Mouse (Mus musculus) thymus, postnatal 36 days (tissue): ENCODE data around the gene Ralgps1.

Experiments
- DNase-seq, 2 experiments: peaks; one replicate each; pipeline ENCODE4 v3.0.0; 2022; ENCODE audit warnings: mixed read lengths in 2 of 2

Gene Ralgps1

GRCm38 (mm10) chr2:33207069-33207468 is 164.2 kb downstream of the Ralgps1 start:
- no peak for DNase-seq

GRCm38 (mm10) chr2:33205939-33206525 is 165.3 kb downstream of the Ralgps1 start:
- no peak for DNase-seq

- DNase-seq, result no peak
These were observed 166.3 kb downstream of the Ralgps1 start for GRCm38 (mm10) chr2:33204980-33205379.

GRCm38 (mm10) chr2:33203284-33203683 is 168.0 kb downstream of the Ralgps1 start:
- no peak for DNase-seq

- no peak for DNase-seq
These were observed 170.8 kb downstream of the Ralgps1 start for GRCm38 (mm10) chr2:33200368-33201068.

- DNase-seq, result no peak
These were observed 181.3 kb downstream of the Ralgps1 start for GRCm38 (mm10) chr2:33189976-33190375.

- DNase-seq, result no peak
These were observed 182.2 kb downstream of the Ralgps1 start for GRCm38 (mm10) chr2:33188925-33189670.

GRCm38 (mm10) chr2:33187874-33188273 is 183.4 kb downstream of the Ralgps1 start:
- DNase-seq, result no peak

- no peak for DNase-seq
These were observed 184.8 kb downstream of the Ralgps1 start for GRCm38 (mm10) chr2:33186505-33186904.

GRCm38 (mm10) chr2:33185258-33185657 is 186.0 kb downstream of the Ralgps1 start:
- DNase-seq, result peak; percentile 50 to 52

GRCm38 (mm10) chr2:33184641-33185040 is 186.6 kb downstream of the Ralgps1 start:
- no peak for DNase-seq

- DNase-seq, result no peak
These were observed 188.0 kb downstream of the Ralgps1 start for GRCm38 (mm10) chr2:33183321-33183720.

GRCm38 (mm10) chr2:33179930-33180630 is 191.2 kb downstream of the Ralgps1 start:
- no peak for DNase-seq

- no peak for DNase-seq
These were observed 191.9 kb downstream of the Ralgps1 start for GRCm38 (mm10) chr2:33179171-33179929.

GRCm38 (mm10) chr2:33178243-33178932 is 192.9 kb downstream of the Ralgps1 start:
- DNase-seq, result no peak

GRCm38 (mm10) chr2:33177443-33178242 is 193.6 kb downstream of the Ralgps1 start:
- no peak for DNase-seq

GRCm38 (mm10) chr2:33176921-33177320 is 194.4 kb downstream of the Ralgps1 start:
- DNase-seq, result no peak

- no peak for DNase-seq
These were observed 194.8 kb downstream of the Ralgps1 start for GRCm38 (mm10) chr2:33176516-33176915.

- no peak for DNase-seq
These were observed 197.6 kb downstream of the Ralgps1 start for GRCm38 (mm10) chr2:33173686-33174085.

GRCm38 (mm10) chr2:33173126-33173525 is 198.2 kb downstream of the Ralgps1 start:
- no peak for DNase-seq
